Mouse (Mus musculus): ENCODE measurements around the gene Cntf.
A peak's percentile ranks its signal among the peaks of the same experiment; 100 is the strongest.

Cntf gene

GRCm38 (mm10) chr19:12765308-12765707, at the start of gene Cntf:
Gene Cntf, minus strand, starts transcription at chr19:12765632.
- DNase-seq = peak; percentile 6 to 16

DNA sequence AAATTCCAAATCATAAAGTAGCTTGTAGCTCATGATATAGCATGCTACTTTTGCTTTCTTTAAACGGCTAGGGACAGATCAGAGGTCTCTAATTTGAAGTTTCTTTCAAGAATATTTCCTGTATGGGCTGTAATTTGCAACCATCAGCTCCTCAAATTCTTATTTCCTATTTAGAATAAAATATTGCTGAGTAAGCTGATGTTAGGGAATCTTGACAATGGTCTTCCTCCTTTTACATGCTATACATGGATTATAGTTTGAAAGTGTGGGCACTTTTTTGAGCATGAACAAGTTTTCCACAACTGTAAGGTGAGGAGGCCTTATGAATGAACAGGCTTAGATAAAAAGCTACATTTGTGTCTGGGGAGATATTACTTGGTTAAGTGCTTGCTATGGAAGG, 48.5 kb upstream of the Cntf start:
- no peak for DNase-seq

DNA sequence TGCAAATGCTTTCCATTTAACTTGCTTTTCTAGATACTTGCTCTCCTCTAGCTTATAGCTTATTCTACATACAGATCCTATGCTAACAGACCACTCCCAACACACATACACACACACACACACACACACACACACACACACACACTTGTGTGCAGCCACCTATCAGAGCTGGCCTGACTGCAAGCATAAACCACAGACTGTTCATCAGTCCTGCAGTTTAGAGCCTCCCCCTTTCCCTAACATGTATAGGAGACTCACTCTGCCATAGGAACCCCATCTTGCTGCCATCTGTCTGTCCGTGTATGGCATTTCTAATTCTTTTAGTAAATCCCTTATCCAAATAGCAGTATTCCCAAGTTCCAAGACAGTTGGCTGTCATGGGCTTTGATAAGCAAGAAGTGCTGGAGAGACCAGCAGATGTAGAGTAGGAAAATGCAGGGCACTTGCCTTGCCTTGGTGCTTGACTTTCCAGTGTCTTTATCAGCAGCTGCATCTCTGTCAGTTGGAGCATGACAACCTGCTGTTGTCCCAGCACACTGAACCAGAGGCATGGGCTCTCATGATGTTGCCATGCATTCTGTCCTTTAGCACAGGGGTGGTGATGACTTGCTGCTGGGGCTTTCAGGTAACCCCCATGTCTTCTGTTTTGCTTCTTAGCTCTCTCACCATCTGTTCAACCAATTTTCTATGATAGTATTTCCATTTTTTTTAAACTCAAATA, 47.4 kb upstream of the Cntf start:
- DNase-seq = no peak

- no peak for DNase-seq
Measured at GRCm38 (mm10) chr19:12806214-12806613, 40.8 kb upstream of the Cntf start.

DNA sequence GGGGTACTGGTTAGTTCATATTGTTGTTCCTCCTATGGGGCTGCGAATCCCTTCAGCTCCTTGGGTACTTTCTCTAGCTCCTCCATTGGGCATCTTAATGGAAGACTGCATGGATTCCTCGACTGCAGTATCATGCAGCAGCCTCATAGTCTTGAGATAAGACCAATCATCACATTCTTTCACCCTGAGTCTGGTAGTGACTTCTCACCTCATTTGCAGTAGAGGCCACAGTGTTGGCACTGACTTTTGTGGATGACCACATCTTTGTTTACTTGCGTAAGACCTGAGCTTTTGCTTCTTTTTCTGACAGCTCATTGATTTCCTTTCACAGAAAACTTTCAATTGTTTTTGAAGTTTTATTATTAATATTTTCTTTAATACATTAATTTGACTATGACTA, 40.3 kb upstream of the Cntf start:
- no peak for DNase-seq

GRCm38 (mm10) chr19:12804237-12804636, 38.8 kb upstream of the Cntf start:
- no peak for DNase-seq

DNA sequence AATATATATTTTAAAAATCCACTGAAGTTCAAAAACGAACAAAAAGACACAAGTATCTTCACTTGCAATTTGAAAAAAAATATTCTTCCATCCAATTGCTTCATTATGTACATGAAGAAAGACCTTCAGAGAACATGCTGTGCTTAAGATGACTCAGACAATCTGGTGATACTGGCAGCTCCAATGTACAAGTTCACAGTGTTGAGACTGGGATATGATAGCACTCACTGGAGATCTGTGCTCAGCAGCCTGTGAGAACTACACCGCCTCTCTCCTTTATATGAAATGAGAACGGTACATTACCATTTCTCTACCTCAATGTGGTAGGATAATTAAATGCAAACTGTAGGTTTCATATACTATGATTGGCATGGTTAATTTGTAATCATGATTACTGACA, 37.4 kb upstream of the Cntf start:
- DNase-seq = no peak

- no peak for DNase-seq
Measured at GRCm38 (mm10) chr19:12801046-12801445, 35.6 kb upstream of the Cntf start.

DNA sequence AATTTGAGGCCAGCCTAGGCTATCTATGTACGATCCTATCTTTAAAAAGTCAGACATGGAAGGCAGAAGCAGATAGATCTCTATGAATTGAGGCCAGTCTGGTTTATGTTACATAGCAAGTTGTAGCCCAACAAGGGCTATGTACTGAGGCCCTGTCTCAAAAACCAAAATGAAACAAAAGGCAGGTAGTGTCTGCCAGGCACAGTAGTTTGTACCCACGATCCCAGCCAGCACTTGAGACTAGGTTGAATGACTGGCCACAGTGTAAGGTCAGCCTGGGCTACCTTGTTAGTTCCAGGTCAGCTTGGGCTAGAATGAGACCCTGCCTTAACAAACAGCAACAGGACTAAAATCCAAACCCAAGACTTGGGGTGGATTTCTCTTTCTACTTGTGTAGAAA, 35.2 kb upstream of the Cntf start:
- no peak for DNase-seq

- DNase-seq = no peak
Measured at GRCm38 (mm10) chr19:12799081-12799480, 33.6 kb upstream of the Cntf start.

GRCm38 (mm10) chr19:12798404-12798803, 33.0 kb upstream of the Cntf start:
- DNase-seq = no peak

DNA sequence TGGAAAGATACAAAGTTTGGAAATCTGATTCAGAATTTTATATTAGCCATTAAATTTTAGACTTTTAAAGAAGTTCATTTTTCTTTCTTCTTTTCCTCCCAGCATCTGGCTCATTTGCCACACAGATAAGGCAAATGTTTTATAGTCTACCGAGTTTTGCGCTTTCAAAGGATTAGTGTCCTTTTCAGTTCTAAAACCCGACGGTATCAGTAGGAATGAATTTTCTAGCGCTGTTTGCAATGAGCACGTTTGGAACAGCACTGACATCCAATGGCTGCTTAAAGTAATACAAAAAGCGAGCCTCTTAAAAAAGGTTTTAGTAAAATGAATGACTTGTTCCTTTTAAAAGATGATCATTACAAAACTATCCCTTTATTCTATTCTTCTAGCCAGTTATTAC, 31.6 kb upstream of the Cntf start:
- peak; percentile 28 to 40 for DNase-seq

DNA sequence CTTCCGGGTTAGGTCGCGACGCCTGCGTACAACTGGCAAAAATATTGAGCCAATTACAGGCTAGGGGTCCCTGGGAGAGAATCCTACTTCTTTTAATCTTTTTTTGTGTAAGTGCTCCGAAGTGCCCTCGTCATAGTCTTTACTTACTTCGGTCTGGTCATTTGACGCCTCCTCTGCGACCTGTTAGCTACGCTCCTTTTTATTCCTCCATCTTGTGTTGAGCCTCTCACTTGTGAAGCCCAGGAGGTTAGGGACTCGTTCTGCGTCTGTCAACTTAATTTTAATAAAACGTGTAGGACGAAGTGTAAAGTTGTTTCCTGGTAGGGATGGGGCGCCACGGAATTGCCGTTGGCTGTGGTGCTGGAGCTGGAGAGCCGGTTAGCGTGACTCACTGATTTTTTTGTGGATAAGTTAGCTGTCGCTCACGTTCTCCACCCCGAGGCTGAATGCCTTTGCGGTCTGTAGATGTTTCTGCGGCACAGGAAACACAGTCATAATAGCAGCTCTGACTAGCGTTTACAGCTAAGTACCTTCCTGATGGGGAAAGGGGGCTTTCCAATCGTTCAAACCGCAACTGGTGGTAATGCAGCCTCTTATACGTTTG, 31.0 kb upstream of the Cntf start:
- peak; percentile 43 to 71 for DNase-seq

DNA sequence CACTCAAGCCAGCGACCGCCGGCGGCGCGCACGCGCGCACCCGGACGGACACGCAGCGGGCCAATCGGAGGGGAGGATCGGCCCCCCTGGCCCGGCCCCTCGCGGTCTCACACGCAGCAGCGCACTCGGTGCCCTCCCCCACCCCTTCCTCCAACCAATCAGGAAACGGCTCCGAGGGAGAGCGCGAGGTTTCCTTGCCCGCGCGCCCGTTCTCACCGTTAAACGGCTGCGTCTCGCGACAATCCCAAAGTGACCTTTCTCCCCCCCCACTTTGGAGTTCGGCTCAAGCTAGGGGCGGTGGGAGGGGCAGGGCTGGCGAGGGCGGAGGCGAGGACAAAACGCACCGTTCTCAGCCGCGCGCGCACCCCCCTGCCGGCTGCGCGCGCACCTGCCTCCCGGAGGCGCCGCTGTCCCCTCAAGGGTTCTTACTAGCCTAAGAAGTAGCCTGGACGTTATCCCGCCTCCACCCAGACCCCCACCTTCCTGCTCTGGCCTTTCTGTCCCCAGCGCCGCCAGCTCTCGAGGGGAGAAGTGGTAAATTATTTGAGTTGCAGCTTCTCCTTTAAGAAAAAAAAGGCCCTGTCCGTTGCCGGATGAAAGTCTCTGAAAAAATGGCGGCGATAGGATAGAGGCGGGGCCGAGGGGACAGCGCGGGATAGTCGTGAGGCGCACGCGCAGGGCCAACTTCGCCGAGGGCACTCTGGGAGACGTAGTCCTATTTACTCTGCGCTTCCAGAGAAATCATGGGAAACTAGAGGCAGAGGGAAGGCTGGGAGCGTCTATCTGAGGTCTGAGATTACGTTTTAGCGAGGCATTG, 30.3 kb upstream of the Cntf start, which contains the start of the genes Zfp91 and Lpxn:
Gene Zfp91, minus strand, starts transcription at position 616 of the 817 bp plus-strand sequence.
Gene Lpxn, plus strand, starts transcription at position 683 of the 817 bp plus-strand sequence.
- peak; percentile 99 for DNase-seq

DNA sequence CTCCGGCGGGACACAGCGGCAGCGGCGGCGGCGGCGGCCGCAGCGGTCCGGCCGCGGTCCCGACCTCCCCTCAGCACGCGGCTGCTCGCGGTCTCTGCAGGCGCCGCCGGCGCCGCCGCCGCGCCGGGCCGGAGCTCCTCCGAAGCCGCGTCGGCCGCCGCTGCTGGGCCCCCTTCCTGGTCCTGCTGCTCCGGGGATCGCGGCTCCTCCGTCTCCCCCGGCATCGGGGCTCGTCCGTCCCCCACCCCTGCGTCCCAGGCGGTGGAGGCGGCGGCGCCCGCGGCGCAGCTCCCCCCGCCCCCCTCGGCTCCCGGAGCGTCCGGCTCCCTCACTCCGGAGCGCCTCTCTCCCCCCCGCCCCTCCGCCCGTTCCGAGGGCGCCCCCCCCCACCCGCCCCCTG, 29.7 kb upstream of the Cntf start:
- no peak for DNase-seq

DNA sequence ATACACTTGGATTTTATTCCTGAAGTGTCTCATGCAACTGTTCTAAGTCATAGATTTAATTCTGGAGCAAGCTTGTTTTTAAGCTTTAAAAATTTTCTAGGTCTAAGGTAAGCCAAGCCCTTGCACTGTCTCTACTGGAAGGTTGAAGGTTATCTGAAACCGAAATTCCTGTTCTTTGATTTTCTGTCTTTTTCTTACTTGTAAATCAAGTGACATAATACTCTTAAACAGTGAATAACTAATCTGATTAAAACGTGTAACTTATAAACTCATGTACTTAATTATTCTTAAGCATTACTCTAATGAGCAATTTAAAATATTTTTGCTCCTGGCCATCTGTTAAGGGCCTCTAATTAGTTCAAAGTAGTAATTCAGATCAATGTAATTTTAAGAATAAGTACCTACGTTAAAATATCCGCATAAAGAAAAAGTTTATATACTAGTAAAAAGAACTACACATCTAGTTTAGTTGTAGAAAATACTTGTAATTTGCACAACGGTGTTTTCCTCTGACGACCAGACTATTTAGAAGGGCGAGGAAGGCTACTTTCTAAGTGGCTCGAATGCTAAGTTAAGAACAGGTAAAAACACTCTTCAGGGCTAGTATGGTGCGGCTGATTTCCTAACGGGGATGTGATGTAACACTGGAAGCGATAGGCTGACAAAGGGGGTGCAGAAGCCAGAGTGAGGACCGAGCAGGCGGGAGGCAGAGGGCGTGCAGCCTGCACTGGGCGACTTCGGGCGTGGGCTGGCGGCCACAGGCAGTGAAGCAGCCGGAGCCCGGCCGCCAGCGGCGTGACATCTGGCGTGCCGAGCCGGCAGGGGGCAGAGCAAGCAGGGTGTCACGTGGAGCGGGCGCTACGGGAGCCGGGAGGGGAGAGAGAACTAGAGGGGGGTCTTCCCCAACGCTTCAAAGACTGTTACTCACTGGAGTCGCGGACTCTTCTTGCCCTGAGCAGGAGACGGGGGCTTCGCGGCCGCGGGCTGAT, 28.9 kb upstream of the Cntf start:
- peak; percentile 94 to 97 for DNase-seq

DNA sequence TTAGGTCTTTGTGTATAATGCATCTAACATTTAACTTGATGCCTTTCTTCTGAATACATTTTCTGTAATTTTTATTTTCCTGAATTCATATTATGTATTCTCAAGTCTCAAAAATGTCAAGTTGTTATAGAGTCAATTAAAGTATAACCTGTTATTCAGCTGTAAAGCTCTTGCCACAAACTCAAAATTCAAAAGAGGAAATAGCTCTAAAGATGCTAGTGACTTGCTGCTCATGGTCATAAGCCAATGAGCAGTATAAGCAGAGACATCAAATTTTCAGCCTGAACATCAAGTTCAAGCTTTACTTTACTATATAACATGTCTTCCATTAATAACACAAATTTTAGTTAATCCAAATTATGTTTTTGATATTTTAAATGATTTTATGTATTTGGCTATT, 26.9 kb upstream of the Cntf start:
- no peak for DNase-seq

DNA sequence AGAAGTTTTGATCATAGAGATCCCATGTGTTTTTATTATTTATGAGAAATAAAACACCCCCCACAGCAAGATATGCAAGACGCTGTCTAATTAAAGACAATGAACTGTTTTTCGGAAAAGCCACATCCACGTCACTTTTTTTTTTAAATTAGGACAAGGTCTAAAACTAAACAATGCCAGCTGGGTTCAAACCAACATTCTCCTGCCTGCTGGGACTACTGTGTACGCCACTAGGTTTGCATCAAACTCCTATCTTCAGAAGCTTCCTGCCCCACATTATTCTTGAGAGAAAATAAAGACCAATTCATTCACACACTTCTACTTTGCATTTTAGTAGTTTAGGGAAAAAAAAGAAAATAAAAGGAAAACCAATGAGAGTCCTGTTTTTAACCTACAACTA, 22.3 kb upstream of the Cntf start:
- no peak for DNase-seq

- DNase-seq = no peak
Measured at GRCm38 (mm10) chr19:12786803-12787395, 21.5 kb upstream of the Cntf start.

DNA sequence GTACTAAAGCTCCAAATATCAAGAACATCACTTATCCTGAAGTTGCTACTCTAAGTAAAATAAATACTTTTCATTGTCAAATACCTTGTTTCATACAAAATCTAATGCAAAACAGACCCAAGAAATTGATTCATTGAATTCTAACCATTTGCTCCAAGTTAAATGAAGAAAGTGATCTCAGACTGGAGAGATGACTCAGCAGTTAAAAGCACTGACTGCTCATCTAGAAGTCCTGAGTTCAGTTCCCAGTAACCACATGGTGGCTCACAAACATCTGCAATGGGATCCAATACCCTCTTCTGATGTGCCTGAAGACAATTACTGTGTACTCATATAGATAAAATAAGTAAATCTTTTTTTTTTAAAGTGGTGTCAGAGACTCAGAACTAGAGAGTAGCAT, 15.0 kb upstream of the Cntf start:
- DNase-seq = no peak

DNA sequence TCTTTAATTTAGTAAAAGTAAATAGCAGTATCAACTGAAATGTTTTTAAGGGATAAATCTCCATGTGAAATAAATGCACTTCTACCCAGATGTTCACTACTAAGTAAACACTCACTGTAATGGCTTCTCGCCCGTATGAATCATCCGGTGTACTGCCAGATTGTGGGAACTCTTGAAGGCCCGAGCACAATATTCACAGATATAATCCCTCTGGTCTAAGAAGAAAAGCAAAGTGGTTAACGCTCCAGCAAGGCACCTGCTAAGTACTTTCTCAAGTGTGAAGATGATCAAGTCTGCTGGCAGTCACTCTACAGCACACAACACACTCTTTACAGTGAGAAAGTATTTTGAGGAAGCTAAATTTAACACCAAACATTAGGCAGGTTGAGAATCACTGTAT, 5.5 kb upstream of the Cntf start:
- DNase-seq = no peak
